Mouse (Mus musculus) left cerebral cortex, postnatal 4 days (tissue): ENCODE results near the gene Spa17. TPM values are rescaled to one million over a fixed set of nuclear protein-coding genes. Genes with fewer than 3 reads are reported as not detected.

Source experiments
- DNase-seq: peaks from one replicate; pipeline ENCODE4 v3.0.0-alpha.2; 2022
- intact Hi-C: fragments of 180-260 bp; cut with DNase I; formaldehyde crosslinking; loops from one replicate; pipeline ENCODE4 v1.15.1; 2025
- total RNA-seq, 2 experiments: library from RNA; stranded (reverse); gene quantifications; 2 replicates each; pipeline ENCODE4 v1.2.3; 2021

Gene Spa17
- 1 to 10 TPM; 1.3 to 1.6 TPM for total RNA-seq

GRCm38 (mm10) chr9:37613182-37613910, at the start of gene Spa17:
Gene Spa17 (minus strand): TSS chr9:37613722.
- DNase-seq: peak; percentile 92
- intact Hi-C loops: loop anchor here (10.0 kb wide), 1 partner anchor 59 kb away; the partner anchor contains the start of genes Nrgn and Siae

DNA sequence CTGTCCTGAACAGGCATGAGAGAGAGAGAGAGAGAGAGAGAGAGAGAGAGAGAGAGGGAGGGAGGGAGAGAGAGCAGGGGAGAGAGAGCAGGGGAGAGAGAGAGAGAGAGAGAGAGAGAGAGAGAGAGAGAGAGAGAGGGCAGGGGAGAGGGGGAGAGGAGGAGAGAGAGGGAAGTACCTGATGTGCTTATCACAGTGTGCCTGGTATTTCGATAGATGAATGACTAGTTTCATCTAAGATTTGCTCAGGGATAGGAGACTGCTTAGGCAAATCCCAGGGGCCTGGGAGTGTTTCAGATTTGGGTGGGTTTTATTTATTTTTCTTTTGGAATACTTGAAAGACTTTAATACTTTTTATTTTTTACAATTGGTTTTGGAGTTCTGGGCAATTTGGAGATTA, 49.7 kb upstream of the Spa17 start:
- no peak for DNase-seq
- intact Hi-C loops: no loop called here

GRCm38 (mm10) chr9:37659413-37659812, 45.9 kb upstream of the Spa17 start:
- intact Hi-C loops: no loop called here
- DNase-seq: no peak

- peak; percentile 76 for DNase-seq
- intact Hi-C loops: no loop called here
Observed at GRCm38 (mm10) chr9:37656931-37657481, 43.5 kb upstream of the Spa17 start, which contains the start of gene Tbrg1. Gene Tbrg1 (minus strand): TSS chr9:37657312.

GRCm38 (mm10) chr9:37656439-37656881, 42.9 kb upstream of the Spa17 start:
- no peak for DNase-seq
- intact Hi-C loops: no loop called here

DNA sequence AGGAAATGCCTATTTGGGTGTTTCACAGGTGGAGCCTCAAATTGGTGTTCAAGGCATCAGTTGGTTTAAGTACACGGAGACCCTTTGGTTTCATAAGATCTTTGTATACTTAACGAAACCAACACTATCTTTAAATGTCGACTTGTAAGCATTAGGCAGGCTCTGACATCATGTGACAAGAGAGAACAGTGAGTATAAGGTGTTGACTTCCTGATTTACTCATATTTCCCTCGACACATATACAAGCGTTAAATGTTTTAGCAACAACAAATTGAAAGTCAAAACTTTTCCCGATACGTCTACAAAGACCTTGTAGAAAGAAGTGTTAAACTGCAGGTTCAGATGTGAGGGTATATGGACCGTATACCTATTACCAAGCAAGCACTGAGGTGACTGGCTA, 42.4 kb upstream of the Spa17 start:
- intact Hi-C loops: no loop called here
- no peak for DNase-seq

DNA sequence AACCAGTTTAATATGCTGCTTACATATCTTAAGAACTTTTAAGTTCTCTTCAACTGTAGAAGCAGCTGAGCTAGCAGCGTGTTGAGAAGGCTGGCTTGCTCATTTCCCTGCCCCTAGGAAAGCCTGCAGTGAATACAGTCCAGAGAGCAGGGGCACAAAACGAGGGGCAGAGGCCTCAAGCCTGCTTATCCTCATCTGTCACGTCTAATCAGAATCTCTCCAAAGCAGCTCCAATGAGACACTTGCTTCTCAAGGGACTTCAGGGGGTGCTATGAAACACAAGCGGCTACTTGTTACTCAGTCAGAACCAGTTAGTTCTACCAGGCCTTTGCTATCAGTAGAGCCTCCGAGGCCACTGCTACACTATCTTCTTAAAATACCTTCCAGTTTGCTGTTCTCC, 40.3 kb upstream of the Spa17 start:
- intact Hi-C loops: no loop called here
- DNase-seq: no peak

DNA sequence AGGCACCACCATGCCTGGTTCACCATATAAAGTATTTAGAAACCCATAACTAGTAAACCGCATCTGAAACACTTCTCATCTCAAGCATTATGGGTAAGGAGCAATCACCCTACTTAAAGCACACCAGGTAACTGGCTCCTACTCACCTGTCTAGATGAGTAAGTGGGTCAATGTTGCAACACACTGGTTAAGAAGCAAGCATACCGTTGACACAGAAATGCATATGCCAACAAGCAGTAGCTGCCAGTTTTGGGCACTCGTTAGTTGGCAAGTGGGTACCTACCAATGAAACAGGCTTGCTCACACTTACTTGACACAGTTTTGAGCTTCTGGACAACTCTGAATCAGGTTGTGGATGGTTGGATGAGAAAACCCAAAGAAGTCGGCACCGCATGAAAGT, 37.1 kb upstream of the Spa17 start:
- no peak for DNase-seq
- intact Hi-C loops: no loop called here

DNA sequence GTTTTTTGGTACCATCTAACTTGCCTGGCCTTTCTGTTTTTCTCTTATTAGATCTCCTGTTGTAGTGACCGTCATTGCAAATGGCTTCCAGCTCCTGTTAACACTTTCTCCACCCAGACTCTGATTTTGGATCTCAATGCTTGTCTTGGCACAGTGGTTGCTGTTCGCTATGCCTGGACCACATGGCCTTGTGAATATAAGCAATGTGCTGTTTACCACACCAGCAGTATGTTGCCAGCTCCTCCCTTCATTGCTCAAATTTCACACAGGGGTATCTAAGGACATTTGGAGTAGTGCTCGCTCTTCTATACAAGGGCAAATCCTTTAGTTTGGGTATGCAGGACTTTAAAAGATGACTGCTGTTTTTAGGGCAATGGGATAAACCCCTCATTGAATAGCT, 32.7 kb upstream of the Spa17 start:
- DNase-seq: no peak
- intact Hi-C loops: no loop called here

- intact Hi-C loops: no loop called here
- DNase-seq: no peak
Observed at GRCm38 (mm10) chr9:37638721-37639120, 25.2 kb upstream of the Spa17 start.

DNA sequence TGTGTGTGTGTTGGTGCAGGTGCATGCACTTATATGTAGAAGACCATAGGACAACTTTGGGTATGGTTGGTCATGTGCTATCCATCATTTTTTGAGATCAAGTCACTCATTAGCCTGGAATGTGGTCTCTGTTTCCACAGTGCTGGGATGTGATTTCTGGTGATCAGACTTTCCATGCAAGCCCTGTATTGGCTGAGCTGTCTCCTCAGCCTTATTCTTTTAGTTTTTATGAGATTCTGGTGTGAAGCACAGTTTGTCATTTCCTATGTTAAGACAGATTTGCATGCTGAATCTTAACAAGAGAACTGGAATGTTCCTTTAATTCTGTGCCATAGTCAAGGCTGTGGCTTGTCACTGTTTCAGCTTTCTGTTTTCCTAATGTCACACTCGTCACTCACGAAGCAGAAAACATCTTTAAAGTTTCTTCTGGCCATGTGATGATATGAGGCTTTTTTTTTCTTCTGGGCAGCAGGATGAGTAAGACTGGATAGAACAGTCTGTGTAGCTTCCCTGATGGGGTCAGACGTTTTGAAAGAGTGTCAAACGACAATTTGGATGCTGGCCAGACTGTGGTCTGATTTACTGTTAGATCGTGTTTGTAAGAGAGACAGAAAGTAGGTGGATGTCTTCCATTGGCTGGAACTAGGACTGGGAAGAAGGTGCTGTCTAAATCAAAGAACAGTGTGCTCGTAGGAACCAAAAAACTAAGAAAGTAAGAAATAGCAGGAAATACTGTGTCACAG, 23.4 kb upstream of the Spa17 start:
- no peak for DNase-seq
- intact Hi-C loops: no loop called here

DNA sequence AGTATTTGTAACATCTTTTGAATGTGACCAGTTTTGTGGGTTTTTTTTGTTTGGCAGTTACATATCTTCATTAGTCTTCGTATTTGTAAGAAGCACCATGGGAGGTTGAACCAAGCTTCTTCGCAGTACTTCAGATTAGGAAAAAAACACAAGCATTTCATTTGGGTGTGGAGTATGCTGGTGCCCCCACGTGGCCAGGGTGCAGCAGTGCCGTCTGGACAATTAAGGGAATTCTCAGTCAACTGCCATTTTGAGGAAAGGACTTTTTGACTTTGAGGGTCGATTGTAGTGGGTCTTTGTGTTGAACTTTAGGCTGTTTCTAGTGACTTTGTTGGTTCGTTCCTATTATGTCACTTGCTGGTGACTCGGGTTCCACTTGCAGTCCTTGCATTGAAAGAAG, 22.8 kb upstream of the Spa17 start:
- peak; percentile 51 for DNase-seq
- intact Hi-C loops: no loop called here

- no peak for DNase-seq
- intact Hi-C loops: no loop called here
Observed at GRCm38 (mm10) chr9:37634269-37634668, 20.7 kb upstream of the Spa17 start.

DNA sequence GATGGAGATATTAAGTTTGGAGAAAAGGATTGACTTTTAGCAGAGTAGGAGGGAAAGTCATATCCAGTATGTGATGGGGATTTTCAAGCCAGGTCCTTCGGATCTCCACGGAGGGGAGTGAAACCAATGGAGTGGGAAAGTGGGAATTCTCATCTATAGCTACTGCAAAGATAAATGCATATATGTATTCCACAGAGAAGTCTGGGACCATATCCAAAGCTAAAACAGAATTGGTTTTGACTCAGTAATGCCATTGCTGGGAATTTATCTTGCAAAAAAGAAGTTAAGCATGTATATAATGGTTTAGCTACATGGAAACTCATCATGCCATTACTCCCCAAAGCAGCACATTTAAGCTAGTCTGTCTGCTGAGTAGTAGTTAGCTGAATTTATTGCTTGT, 18.8 kb upstream of the Spa17 start:
- intact Hi-C loops: no loop called here
- no peak for DNase-seq

GRCm38 (mm10) chr9:37629941-37630340, 16.4 kb upstream of the Spa17 start:
- no peak for DNase-seq
- intact Hi-C loops: no loop called here

GRCm38 (mm10) chr9:37628581-37628980, 15.1 kb upstream of the Spa17 start:
- DNase-seq: no peak
- intact Hi-C loops: no loop called here

- intact Hi-C loops: no loop called here
- no peak for DNase-seq
Observed at GRCm38 (mm10) chr9:37627263-37627662, 13.7 kb upstream of the Spa17 start.

DNA sequence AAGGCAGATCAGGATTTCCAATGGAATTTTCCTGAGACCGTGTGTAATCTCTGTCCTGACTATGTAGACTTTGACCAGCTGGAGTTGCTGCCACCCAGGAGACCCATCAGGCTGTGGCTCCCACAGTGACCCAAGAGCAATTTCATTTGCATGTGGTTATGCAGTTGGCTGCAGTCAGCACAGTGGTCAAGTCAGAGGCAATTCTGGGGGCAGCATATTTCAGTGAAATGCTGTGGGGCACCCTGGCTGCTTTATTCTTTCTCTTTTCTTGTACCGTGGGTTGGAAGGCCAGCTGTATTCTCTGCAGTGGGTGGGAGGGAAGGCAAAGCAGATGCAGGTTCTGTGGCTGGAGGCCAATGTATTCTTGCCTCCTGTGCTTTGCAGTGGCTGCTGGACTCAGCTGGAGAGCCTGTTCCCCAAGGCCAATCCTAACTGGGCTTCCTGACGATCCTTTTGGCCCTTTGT, 12.6 kb upstream of the Spa17 start:
- intact Hi-C loops: no loop called here

DNA sequence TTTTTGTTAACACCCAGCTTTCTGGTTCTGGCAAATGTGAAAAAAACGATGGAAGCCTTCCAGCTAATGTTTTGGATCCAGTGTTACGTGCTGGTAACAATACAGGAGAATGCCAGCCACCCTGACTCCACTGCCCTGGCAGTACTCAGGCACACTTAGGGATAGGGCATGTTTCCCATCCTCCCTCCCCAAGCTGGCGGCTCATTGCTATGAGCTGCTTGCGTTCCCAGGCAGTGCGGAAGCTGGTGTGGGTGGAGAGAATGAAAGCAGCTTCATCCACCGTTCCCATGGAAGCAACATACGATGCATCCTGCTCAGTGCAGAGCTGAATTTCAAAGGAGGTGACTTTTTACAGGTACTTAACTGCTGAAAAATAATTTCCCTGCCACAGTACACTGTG, 12.1 kb upstream of the Spa17 start:
- intact Hi-C loops: no loop called here
- peak; percentile 42 for DNase-seq

More for the DNA sequence above, 12.6 kb upstream of the Spa17 start:
- peak; percentile 26 for DNase-seq

GRCm38 (mm10) chr9:37625129-37625528, 11.6 kb upstream of the Spa17 start:
- intact Hi-C loops: no loop called here
- DNase-seq: no peak

GRCm38 (mm10) chr9:37624502-37624901, 11.0 kb upstream of the Spa17 start:
- no peak for DNase-seq

GRCm38 (mm10) chr9:37623981-37624380, 10.5 kb upstream of the Spa17 start:
- intact Hi-C loops: no loop called here
- DNase-seq: no peak

More at GRCm38 (mm10) chr9:37624502-37624901, 11.0 kb upstream of the Spa17 start:
- intact Hi-C loops: no loop called here
